Mouse (Mus musculus): ENCODE measurements around the gene Slc25a53.
A peak's percentile ranks its signal among the peaks of the same experiment; 100 is the strongest.
"Not testable (repeated sequence)": the region's sequence is repeated elsewhere in the genome, so short reads cannot be mapped to it uniquely, and the experiment has no call there.

Slc25a53 gene

DNA sequence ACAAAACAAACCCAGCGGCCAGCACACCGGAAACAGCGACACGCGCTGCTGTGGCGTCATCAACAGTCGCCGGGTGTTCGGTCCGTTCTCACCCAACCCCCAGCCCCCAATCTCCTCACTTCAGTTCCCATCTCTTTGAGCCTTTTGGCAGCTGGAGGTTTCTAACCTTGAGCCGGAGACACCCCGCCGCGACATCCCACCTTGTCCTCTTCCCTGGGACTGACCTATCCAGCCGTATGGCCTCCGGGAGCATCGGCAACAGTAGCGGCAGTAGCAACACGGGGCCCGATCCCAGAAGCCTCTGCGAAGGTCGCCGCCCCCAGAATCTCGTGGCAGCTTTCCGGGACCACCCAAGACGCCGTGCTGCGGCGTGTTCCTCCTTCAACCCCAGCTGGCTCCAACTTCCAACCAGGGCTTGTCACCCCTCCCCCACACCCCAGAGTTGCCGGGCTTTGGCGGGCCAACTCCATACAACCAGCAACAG is at the start of gene Slc25a53:
Gene Slc25a53 (minus strand): TSS at position 303 of the 484 bp plus-strand sequence.
- DNase-seq (ENCODE audit: low read depth, low spot score), result peak; percentile 68

DNA sequence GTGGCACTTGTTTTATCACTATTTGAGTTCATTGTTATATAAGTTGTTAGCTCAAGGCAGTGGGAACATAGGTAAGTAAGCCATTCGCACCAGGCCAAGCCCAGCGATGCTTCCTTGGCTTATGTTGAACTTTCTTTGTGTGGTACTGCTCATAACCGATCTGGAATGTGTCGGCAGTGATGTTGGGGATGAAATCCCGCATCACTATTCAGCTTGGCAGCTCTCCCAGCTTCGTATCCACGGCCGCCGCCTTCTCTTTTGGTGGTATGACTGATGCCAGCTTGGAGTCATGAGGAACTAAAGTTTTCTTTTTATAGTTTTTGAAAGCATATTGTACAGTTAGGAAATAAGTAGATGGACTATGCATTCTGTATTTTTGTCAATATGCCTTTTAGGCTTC is 25.1 kb upstream of the Slc25a53 start:
- DNase-seq (ENCODE audit: low read depth, low spot score), result no peak

DNA sequence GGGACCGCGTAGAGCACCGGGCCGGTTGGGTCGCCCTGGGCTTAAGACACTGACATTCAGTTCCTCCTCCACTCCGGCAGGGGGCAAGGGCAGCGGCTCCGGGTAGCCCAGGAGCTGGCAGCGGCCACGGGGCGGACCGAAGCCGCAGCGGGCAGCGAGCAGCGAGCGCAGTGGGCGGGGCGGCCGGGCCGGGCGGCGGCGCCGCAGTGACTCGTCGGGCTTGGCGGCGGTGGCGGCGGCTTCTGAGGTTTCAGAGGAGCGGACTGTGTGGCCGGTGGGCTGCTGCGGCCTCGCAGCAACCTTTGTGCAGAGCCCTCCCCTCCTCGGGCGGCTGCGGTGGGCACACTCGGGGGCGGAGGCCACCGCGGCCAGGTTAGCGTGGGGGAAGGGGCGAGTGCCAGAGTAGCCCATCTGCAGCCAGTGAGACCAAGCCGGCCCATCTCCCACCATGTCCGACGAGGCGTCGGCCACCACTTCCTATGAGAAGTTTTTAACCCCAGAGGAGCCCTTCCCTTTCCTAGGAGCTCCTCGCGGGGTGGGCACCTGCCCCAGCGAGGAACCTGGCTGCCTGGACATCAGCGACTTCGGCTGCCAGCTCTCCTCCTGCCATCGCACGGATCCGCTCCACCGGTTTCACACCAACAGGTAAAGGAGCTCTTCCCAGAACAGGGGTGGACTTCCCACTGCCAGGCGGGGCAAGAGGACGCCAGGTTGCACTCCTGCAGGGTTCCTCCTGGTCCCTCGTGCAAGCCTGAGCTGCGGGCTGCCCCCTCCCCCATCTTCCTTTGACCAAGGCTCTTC is 11.5 kb upstream of the Slc25a53 start, which contains the start of gene Fam199x:
Gene Fam199x (plus strand): TSS at position 170 of the 801 bp plus-strand sequence.
- DNase-seq (ENCODE audit: low read depth, low spot score), result no peak

DNA sequence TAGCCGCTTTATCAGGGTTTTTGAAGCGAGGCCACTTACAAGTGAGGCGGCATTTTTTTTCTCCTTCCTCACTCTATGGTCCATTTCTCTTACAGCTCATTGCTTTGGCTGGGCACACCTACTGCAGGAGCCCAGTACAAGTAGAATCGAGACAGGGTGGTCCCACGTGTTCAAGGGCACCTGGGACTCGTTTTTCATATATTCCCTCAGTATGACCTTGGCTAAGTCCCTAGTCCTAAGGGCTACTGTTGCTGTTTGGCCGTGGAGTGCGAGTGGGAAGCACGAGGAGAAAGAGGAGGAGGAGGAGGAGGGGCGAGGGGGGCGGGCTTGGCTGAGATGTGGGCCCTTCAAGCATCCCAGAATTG is 10.9 kb upstream of the Slc25a53 start:
- DNase-seq (ENCODE audit: low read depth, low spot score), result no peak

DNA sequence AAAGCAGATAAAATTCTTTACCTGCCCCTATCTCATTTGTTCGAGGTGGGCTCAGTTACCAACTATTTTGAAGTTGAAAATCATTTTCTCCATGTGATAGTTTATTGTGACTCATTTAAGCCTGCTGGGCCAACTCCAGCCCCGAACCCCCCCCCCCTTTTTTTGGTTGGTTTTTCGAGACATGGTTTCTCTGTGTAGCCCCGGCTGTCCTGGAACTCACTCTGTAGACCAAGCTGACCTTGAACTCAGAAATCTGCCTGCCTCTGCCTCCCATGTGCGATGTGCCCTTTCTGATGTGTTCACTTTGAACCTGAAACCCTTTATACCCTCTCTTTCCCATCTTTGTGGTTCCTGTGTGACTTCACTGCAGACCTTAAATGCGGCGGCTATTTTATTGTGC is 400 bp upstream of the Slc25a53 start:
- DNase-seq (ENCODE audit: low read depth, low spot score), result no peak

DNA sequence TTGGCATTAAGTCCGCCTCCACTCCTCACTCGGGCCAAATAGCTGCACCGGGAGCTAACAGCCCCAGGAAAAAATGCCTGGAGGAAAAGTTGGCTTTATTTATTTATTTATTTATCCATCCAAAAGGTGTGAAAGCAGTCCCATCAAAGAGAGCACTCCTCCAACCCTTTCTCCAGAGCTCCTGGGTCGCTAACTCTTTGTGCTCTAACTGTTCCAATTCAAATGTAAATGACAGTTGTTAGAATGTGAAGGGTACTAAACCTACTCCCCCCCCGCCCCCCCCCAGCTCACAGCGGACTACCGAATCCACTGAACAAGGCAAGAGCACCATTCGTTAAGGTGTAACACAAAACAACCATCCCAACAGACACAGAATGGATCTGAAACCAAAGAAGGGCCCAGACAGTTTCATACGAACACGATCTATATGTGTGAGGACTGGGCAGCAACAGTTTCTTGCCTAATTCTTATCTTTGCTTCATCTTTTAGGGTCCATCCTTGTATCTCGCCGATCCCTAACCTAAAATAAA is 567 bp downstream of the Slc25a53 start:
- DNase-seq (ENCODE audit: low read depth, low spot score), result no peak

DNA sequence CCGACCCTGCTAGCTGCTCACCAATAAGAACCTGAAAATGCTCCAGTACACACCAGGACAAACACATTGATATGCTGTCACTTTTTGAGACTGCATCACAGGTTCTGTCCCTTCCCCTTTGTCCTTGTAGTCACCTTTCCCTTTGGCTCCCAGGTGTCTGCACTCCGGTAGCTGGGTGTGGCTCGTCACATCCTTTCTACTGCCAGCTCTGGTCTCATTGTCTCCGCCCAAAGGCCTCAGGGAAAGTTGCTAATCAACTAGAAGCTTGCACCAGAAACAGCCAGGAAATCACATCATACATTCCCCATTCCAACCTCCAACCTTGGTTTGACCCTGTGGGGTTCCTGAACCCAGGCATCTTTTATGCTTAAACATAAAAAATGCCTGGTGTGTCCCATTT is 3.8 kb downstream of the Slc25a53 start:
- no peak for DNase-seq (ENCODE audit: low read depth, low spot score)

DNA sequence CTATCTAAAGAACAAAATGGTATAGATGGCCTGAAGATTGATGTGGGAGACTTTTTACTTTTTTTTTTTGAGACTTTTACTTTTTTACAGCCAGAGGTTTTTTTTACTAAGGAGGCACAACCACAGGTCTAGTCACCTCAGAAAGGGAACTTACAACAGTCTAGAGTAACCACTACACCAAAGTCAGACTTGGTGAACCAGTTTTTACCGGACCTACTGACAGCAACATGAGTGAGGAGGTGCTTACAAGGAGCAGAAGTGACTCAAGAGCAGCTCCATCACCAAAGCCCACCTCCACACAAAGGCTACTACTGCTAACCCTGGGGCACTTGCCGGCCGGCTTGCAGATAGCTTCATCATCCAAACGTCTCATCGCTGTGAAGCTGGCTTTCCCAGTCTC is 6.4 kb downstream of the Slc25a53 start:
- no peak for DNase-seq (ENCODE audit: low read depth, low spot score)

DNA sequence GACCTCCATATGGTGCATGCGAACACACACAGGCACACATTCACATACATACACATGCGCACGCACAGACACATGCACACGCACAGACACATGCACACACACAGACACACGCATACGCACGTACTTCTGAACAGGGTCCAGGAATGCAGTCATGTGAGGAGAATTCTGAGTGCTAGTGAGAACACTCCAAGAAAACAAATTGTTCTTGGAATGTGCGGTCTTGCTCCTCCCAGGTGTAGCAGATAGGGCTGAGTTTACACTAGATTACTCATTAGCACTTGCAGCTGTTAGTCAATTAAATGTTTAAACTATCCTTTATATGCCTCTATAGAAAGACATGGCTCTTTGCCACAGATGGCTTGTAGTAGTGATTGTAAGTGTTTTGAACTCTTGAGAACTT is 7.2 kb downstream of the Slc25a53 start:
- no peak for DNase-seq (ENCODE audit: low read depth, low spot score)

DNA sequence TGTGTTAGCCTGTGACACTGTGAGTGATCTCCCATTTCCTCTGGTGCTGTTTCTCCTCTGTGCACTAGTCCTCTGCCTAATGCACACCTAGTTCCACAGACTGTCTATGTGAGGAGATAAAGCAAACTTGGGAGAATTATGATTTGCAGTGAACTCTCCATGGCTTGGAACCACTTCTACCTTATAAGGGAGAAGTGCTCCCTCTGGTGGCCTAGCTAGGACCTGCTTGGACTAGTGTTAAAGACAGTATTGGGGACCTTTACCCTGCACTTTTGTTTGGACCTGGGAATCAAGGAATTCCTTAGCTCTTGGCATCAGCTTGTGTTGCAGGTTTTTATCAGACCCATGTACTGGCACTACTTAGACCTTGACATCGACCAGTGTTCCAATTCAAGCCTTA is 18.8 kb downstream of the Slc25a53 start:
- no peak for DNase-seq (ENCODE audit: low read depth, low spot score)

DNA sequence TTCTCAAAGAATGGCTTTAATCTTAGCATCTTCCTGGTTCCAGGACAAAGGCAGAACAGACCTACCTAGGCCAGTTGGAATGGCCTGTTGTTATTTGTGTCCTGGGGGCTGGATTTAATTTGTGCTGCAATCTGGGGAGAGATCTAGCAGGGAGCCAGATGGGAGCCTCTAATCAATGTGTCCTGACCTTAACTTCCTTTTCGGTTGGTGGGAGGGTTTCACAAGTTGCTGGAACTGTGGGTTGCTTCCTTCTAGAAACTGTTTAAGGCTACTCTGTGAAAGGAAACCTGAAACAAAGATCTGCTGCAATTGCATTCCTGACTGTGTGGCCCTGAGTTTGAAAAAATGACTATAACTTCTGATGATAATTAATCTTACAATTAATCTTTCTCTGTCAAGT is 20.4 kb downstream of the Slc25a53 start:
- DNase-seq (ENCODE audit: low read depth, low spot score), result no peak

DNA sequence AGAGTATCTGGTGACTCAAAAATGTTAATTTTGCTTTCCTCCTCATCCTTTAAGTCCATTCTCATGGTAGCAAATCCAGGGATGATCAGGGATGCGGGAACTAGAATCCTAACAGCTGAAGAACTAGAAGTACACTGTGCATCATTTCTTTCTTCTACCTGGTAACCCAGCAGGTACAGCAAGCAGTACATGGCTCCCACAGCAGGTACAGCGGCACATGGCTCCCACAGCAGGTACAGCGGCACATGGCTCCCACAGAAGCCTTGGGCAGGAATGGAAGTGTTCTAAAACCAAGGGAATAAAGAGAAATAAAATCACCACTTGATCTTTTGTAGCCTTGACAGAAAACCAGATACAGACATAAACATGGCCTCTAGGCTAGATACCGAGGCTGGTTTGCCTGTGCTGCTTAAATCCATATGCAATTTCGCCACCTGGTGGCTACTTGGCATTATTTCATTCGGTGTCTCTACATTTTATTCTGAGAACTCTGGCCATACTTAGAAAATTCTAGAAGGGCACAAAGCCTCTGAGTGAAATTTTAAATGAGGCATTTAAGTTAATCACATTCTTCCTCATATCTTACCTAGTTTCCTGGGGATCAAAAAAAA is 22.9 kb downstream of the Slc25a53 start:
- no peak for DNase-seq (ENCODE audit: low read depth, low spot score)

DNA sequence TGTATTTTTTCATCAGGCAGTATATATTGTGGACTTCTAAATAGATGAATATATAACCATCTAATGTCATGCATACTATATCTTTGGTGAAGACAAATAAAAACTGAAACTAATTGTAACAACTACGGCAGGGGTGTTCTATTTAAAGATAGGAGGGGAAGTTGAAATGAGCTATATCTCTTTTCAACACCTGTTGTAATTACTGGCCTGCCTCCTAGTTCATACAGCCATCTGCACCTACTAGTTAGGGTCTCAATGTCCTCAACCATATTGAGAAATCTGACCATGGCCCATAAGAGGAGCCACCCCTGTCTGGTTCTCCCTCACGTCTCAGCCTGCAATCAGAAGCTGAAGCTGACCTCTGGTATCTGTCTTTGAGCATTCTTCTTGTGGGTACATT is 41.8 kb downstream of the Slc25a53 start:
- no peak for DNase-seq (ENCODE audit: low read depth, low spot score)

DNA sequence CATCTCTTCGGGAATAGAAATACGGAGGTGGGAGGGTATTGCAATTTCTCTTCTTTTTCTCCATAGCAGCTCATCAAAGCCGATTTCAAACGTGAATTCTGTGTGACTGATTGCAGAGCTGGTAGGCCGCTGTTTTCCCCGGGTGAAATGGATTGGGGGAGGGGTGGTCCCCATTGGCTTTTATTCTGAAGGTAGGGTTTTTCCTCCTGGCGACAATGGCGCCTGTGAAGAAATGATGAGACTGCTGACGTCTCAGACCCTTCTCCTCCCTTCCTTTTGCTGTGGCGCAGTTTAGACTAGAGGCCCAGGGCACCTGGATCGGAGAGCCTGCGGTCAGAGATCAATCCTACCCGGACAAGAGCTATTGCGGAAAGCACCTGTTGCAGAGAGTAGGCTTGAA is 44.5 kb downstream of the Slc25a53 start:
- no peak for DNase-seq (ENCODE audit: low read depth, low spot score)

DNA sequence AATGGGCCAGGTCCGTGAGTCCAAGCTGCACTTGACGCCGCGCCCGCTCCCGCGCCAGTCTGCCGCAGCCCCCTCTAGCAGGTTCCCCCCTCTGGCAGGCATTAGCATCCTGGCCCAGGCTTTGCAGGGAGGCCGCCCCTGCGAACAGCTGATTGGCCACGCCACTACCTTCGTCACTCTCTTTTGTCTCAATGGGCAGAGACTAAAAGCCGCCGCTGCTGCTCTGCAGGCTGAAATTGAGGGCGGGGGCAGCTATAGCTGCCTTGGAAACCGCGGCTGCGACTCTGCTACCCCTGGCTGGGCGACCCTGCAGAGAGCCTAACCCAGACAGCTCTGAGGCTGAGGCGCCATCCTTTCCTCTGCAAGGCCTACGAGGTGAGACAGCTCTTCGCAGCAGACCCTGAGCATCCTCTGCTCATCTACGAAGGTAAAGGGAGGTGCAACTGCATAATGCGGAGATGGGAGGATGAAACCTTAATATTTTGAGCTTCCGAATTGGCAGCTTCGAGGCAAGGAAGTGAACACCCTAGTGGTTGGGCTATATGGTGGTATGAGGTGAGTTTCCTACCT is 45.0 kb downstream of the Slc25a53 start, which contains the start of gene Zcchc18:
Gene Zcchc18 (plus strand): TSS at position 178 of the 570 bp plus-strand sequence.
- DNase-seq (ENCODE audit: low read depth, low spot score), result peak; percentile 81

DNA sequence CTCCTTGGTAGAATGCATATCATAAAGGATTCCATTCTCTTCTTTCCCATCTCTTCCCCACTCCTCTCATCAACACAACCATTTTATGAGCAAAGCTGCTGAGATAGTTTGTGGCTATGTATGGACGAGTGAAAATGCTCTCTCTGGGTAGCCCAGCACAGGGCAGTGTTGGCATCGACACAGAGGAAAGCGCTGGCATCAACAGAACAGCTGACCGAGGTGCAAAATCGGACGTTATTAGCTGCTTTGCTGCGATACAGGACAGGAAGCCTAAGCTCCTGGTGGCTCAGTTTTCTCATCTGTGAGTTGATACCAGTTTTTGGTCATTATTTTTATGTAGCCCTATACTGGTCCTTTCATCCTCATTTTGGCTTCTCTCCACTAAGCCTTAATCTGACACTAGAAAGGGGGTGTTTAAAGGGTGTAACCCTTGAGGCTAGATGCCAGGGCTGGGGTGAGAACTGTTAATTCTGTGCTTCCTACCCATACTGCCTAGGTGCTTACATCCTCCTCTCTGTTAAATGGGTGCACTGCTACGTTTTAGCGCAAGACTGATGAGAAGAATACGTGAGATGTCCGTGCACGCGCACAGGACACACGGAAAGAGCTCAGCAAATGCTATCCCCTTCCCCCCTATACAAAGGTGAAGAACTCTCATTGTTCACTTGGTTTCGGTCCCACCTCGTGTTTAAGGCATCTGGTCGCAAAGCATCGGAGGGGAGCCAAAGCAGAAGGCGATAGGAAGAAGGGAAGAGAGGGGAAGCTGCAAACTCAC is 45.7 kb downstream of the Slc25a53 start:
- no peak for DNase-seq (ENCODE audit: low read depth, low spot score)

DNA sequence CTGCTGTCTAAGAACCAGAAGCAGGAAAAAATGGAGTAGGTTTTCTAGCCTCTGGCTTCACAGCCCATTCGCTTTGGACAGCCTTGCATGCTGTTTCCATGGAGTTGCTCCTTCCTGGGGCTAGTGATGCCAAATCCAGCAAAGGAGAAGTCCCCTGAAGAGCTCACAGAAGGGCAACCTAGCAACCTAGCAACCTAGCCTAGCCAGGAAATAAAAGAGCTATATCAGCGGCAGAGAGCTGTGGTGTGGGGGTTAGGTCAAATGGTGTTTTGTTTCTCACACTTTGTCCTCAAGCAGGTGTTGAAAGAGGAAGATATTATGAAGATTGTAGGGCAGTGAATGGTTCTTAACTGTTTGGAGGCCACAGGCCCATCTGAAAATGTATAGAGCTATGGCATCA is 46.8 kb downstream of the Slc25a53 start:
- DNase-seq (ENCODE audit: low read depth, low spot score), result no peak

DNA sequence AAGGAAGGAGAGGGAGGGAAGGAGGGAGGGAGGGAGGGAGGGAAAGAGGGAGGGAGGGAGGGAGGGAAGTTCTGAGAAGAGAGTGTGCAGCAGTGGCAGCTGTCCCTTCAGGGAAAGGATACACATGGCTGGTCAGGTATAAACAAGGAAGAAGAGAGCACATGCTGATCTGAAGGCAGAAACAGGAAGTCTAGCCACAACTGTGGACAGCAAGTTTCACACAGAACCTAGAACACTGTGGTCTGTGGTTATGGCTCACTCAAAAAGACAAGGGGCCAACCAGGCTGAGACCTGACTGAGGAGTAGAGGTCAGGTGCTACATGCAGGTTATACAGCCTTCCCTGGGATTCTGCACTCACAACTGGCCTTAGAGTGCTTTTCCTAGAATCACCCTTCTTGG is 52.1 kb downstream of the Slc25a53 start:
- no peak for DNase-seq (ENCODE audit: low read depth, low spot score)

DNA sequence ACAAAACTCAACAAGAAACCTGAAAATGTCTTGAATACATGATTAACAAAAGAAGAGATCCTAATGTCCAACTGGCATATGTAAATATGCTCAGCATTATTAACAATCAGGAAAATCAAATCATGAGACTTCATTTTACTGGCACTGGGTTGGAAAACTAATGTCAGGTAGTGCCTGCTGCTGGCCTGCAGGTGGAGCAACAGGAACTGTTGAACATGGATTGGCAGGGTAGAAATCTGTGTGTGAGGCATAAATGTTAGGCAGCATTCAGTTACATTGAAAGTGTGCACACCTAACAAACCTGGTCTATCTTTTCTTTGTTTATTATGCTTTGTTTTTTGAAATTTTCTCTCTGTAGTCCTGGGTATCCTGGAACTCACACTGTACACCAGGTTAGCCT is 59.5 kb downstream of the Slc25a53 start:
- DNase-seq (ENCODE audit: low read depth, low spot score), result no peak

DNA sequence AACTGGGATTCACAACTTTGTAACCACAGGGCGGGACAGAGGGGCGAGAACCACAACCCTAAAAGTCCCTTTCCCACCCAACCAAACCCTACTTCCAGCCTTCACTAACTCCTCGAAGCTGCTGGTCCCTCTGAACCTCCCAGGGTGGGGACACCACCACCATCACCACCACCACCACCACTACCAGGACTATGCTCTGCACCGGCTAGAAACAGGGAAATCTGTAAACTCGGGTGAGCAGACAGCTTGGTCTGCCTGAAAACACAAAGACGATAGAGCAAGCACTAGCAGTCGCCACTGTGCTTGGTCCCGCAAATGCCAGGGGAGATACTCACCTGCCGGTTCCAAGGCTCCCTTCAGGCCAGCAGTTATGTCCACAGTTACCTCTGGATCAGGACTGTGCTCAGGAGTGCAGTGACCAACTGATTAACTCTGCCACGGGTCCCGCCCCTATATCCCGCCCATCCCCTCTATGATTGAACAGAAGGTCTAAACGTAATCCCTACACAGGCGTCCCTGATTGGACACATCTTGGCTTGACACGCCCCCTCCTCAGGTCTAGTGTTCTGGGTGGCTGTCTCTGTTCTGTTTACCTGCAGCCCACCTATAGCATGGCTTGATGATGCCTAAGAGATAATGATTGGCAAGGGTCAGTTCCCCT is 61.5 kb downstream of the Slc25a53 start, which contains the start of the genes Tmsb15l and Tmsb15b1:
Gene Tmsb15l (minus strand): TSS at position 446 of the 661 bp plus-strand sequence.
Gene Tmsb15b1 (minus strand): TSS at position 451 of the 661 bp plus-strand sequence.
- DNase-seq (ENCODE audit: low read depth, low spot score), result peak; percentile 77

DNA sequence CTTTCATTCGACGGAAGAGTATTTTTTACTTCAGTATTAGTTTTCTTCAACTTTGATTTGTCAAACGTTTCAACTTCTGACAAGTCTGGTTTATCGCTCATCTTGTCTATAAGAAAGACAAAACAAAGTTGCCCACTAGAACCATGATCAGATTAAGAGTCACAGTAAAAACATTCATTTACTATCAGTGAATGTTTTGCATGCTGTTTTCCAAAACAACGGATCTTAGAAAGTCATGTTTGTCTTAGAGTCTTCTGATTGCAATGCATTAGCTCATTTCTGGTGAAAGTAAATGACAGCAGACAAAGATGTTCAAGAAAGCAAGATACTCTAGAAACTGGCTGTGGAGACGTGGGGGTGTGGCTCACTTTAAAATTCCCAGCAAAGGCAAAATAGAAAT is 62.7 kb downstream of the Slc25a53 start, which contains the start of gene Tmsb15b2:
Gene Tmsb15b2 (minus strand): TSS at position 101 of the 400 bp plus-strand sequence.
- not testable (repeated sequence) for DNase-seq (ENCODE audit: low read depth, low spot score)
